Mouse (Mus musculus) olfactory bulb, adult 2 months (tissue): ENCODE measurements around the gene Bach2.

Experiments
- CTCF ChIP-seq: fragments of 200-500 bp; IDR thresholded peaks from 2 replicates; pipeline ENCODE4 v1.5.1; 2012; ENCODE audit warnings: low read depth, mild to moderate bottlenecking, low read length, moderate library complexity; ENCODE audit not compliant: insufficient read depth
- POLR2A ChIP-seq: fragments of 200-500 bp; IDR thresholded peaks from 2 replicates; pipeline ENCODE4 v1.6.1; 2012; ENCODE audit warnings: mild to moderate bottlenecking, low read depth, low read length, moderate library complexity; ENCODE audit not compliant: insufficient read depth

DNA sequence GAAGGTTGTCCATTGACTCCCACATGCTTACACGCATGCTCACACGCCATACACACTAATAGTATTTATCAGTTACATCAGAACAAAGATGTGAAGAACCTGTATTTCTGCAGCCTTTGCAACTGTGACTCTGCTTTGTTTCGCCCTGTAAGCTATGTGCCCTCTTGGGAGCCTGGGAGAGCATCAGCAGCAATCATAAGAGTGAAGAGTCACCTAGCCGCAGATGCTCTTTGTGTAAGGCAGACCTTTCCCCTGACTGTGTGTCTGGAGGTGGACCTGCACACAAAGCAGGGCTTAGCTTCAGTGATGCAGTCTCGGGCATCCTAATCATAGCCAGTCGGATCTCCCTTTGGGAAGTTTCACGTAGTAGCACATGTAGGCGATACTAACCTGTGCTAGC is 243.5 kb downstream of the Bach2 start:
- no peak for TF ChIP-seq POLR2A
- no peak for TF ChIP-seq CTCF
